In genomic region chr7:102292228-102292627, GRCm38 (mm10) we compare ENCODE assay signal across 24 mouse cellular contexts.
"Had no signal": no experiment of that assay in that cellular context is flagged by ENCODE, and none has a peak within 500 bp of the region (broad histone marks: within the 10 kb centered on the region; RNA-seq: fewer than 3 reads in every experiment).

No protein-coding gene starts in this region.

- H3K4me3 ChIP-seq: heart, adult 2 months; heart, embryonic 13.5 days; heart, embryonic 15.5 days; hindbrain, embryonic 13.5 days; hindbrain, embryonic 15.5 days; layer of hippocampus, adult 2 months; left cerebral cortex, adult 2 months; limb, embryonic 10.5 days; limb, embryonic 12.5 days; liver, embryonic 13.5 days; liver, embryonic 15.5 days had no signal

- H3K27ac ChIP-seq: heart, adult 2 months; heart, embryonic 13.5 days; heart, embryonic 15.5 days; hindbrain, embryonic 13.5 days; hindbrain, embryonic 15.5 days; hindbrain, postnatal 0 days; kidney, postnatal 0 days; layer of hippocampus, adult 2 months; left cerebral cortex, adult 2 months; limb, embryonic 10.5 days; limb, embryonic 12.5 days; liver, embryonic 13.5 days; liver, embryonic 15.5 days had no signal

- H3K9me3 ChIP-seq: heart, embryonic 15.5 days; hindbrain, embryonic 13.5 days; hindbrain, embryonic 15.5 days; limb, embryonic 10.5 days; limb, embryonic 12.5 days; liver, embryonic 13.5 days; liver, embryonic 15.5 days had no signal

- H3K36me3 ChIP-seq: heart, embryonic 13.5 days; heart, embryonic 15.5 days; hindbrain, embryonic 13.5 days; hindbrain, embryonic 15.5 days; limb, embryonic 10.5 days; limb, embryonic 12.5 days; liver, embryonic 13.5 days; liver, embryonic 15.5 days had no signal

- H3K9ac ChIP-seq: heart, embryonic 13.5 days; heart, embryonic 15.5 days; hindbrain, embryonic 13.5 days; hindbrain, embryonic 15.5 days; limb, embryonic 12.5 days; liver, embryonic 13.5 days; liver, embryonic 15.5 days; liver, postnatal 0 days had no signal

- ATAC-seq: hindbrain, postnatal 0 days; liver, postnatal 0 days had no signal

- H3K4me2 ChIP-seq: heart, embryonic 11.5 days; heart, embryonic 13.5 days; heart, embryonic 15.5 days; hindbrain, embryonic 13.5 days; hindbrain, embryonic 15.5 days; limb, embryonic 12.5 days; liver, embryonic 13.5 days; liver, embryonic 15.5 days had no signal

- H3K4me1 ChIP-seq: hindbrain, embryonic 15.5 days had no signal

- DNase-seq: gastrocnemius, postnatal 14 days; gastrocnemius, postnatal 36 days; heart, adult 11 months; heart, adult 2 months; heart, postnatal 14 days; heart, postnatal 36 days; kidney, adult 18-20 months; kidney, postnatal 14 days; kidney, postnatal 36 days; liver; liver, embryonic 13.5 days; liver, postnatal 0 days had no signal

- H3K27me3 ChIP-seq: hindbrain, embryonic 13.5 days; hindbrain, embryonic 15.5 days; limb, embryonic 12.5 days; liver, embryonic 13.5 days; liver, embryonic 15.5 days had no signal
